Mouse (Mus musculus) liver, postnatal 0 days (tissue): ENCODE measurements around the gene Vmn1r233.

Source experiments
- CTCF ChIP-seq: sonication (generic); IDR thresholded peaks from 2 replicates; pipeline ENCODE4 v1.5.1; 2016; ENCODE audit warnings: antibody characterized with exemption, low read depth
- EP300 ChIP-seq: IDR thresholded peaks from 2 replicates; pipeline ENCODE4 v1.6.1; 2016; ENCODE audit warnings: antibody characterized with exemption, low read depth, mild to moderate bottlenecking

GRCm38 (mm10) chr17:20996364-20996763 is at the start of gene Vmn1r233:
- no peak for TF ChIP-seq CTCF
- TF ChIP-seq EP300, result no peak
